Mouse (Mus musculus) E14TG2a.4 (cell line): ENCODE results near the gene Neil3.

Experiments used
- CTCF ChIP-seq: conservative IDR thresholded peaks from 2 replicates; pipeline ENCODE4 v1.5.1; 2014; ENCODE audit warnings: low read length
- POU5F1 ChIP-seq: IDR thresholded peaks from 2 replicates; pipeline ENCODE4 v1.6.1; 2014; ENCODE audit warnings: low read length, borderline replicate concordance

DNA sequence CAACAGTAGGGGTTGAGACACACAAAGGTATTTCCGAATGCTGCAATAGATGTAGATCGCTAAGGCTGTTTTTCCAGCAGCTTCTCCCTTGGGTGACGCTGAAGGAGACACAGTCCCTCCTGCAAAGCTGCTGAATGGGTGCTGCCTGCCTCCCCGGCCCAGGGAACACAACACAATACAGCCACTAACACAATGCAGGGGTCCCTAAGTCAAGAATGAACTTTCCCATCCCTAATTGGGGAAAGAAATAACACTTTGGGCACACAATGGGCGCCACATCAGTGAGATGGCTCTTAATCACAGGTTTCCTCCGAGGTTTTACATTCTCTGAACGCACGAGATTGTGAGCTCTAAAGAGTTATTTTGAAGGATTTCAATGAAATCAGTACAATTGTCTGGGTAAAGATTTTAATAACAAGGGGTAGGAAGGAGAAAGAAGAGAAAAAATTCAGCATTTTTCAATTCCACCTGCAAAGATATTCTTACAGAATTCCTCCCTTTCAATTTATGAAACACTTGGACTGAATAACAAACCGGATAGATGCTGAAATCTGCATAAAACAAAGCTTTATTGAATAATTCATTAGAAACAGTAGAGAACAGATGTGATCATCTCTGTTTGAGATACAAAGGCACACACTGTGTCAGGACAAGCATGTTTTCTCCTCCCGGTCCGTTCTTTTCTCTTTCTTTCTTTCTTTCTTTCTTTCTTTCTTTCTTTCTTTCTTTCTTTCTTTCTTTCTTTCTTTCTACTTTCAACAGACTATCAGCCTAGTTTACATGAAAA, 38.6 kb downstream of the Neil3 start:
- no peak for TF ChIP-seq CTCF
- no peak for TF ChIP-seq POU5F1
